Mouse (Mus musculus) intestine, embryonic 14.5 days (tissue): Measurements from ENCODE around the gene Dmrtc2. TPM values are rescaled to one million over a fixed set of nuclear protein-coding genes. Genes with fewer than 3 reads are reported as not detected.
"Not testable (repeated sequence)": the region's sequence is repeated elsewhere in the genome, so short reads cannot be mapped to it uniquely, and the experiment has no call there.

ENCODE experiments used
- ATAC-seq: fragments of 200-750 bp; cut with Nextera tagmentation; replicated peaks from 2 replicates; pipeline ENCODE4 v1.8.0; 2017; ENCODE audit warnings: low read depth, moderate number of reproducible peaks, moderate TSS enrichment, moderate library complexity; ENCODE audit not compliant: low FRiP score, low TSS enrichment
- DNase-seq: peaks from one replicate; pipeline ENCODE4 v3.0.0-alpha.2; 2018; ENCODE audit warnings: low spot score
- H3K27ac ChIP-seq: fragments of 300-500 bp; sonication (generic); 2 replicates; pipeline ENCODE4 v1.5.1; 2014; ENCODE audit warnings: low read depth, mild to moderate bottlenecking, control low read depth
- H3K27me3 ChIP-seq: fragments of 300-500 bp; sonication (generic); replicated peaks from 2 replicates; pipeline ENCODE4 v1.6.1; 2014; ENCODE audit warnings: low read length, control low read depth; ENCODE audit not compliant: control insufficient read depth, insufficient read depth
- H3K36me3 ChIP-seq: fragments of 300-500 bp; sonication (generic); 2 replicates; pipeline ENCODE4 v1.6.1; 2014; ENCODE audit warnings: low read length, control low read depth; ENCODE audit not compliant: control insufficient read depth, insufficient read depth
- H3K4me1 ChIP-seq: fragments of 300-500 bp; sonication (generic); replicated peaks from 2 replicates; pipeline ENCODE4 v1.6.1; 2014; ENCODE audit warnings: low read length, control low read depth, mixed read lengths; ENCODE audit not compliant: control insufficient read depth, insufficient read depth
- H3K4me2 ChIP-seq: fragments of 300-500 bp; sonication (generic); 2 replicates; pipeline ENCODE4 v1.6.1; 2014; ENCODE audit warnings: low read length
- H3K4me3 ChIP-seq: fragments of 300-500 bp; sonication (generic); 2 replicates; pipeline ENCODE4 v1.5.1; 2014; ENCODE audit warnings: low read depth, low read length, control low read depth, mixed read lengths
- H3K9ac ChIP-seq: fragments of 300-500 bp; sonication (generic); 2 replicates; pipeline ENCODE4 v1.6.1; 2014; ENCODE audit warnings: mild to moderate bottlenecking, low read length
- H3K9me3 ChIP-seq: fragments of 300-500 bp; sonication (generic); 2 replicates; pipeline ENCODE4 v1.6.1; 2016; ENCODE audit warnings: low read length, control low read depth; ENCODE audit not compliant: control insufficient read depth
- WGBS: fragments of 180-500 bp; shearing (Covaris S2); extraction: QIAGEN DNeasy Blood & Tissue Kit; methylation state at CpG from one replicate; pipeline ENCODE4 v1.1.7; 2014; 5-methylcytosine and 5-hydroxymethylcytosine counted together
- polyA plus RNA-seq: library from polyadenylated mRNA; unstranded; fragments of >200 nt; fragmentation: Nextera tagmentation; extraction: Ambion mirVana; gene quantifications from 2 replicates; pipeline ENCODE4 v1.2.1, GENCODE M21; 2014

Gene Dmrtc2
- not detected in 2 replicates for polyA plus RNA-seq

DNA sequence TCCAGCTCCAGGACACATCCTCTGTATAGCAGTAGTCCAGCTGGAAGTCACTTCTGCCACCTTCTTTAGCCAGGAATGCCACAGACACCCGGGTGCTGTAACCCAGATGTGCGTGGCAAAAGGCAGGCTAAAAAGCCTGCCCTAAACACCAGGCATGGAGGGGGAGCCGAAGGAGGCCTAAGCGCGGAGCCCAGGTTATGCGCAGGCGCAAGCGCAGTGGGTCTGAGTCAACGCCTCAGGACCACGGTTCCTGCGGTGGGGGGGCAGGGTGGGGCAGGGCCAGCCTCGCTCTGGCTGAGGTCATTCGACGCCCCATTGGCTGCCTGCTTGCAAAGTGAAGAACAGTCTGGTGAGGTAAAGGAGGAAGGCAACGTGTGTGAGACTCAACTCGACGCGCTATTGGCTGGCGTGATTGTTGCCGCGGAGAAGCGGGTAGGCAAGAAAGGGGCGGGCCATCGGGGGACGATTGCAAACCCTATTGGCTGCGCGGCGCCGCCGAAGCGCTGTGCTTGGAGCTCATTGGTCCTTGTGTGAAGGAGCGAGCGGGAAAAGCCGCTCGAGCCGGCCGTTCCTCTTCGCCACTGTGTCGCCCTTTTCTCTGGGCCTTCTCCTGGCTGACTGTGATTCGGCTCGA, at the start of gene Dmrtc2, which contains the start of gene Lypd4:
Gene Dmrtc2, plus strand, starts transcription at position 526 of the 634 bp plus-strand sequence.
Gene Lypd4, minus strand, starts transcription at position 410 of the 634 bp plus-strand sequence.
- no peak for DNase-seq
- H3K27ac ChIP-seq: no peak within 1 kb of the TSS
- no peaks in the 10 kb centered on the region for H3K36me3 ChIP-seq
- no peaks in the 10 kb centered on the region for H3K4me1 ChIP-seq
- H3K27me3 ChIP-seq: no peaks in the 10 kb centered on the region
- H3K9ac ChIP-seq: no peak within 1 kb of the TSS
- no peak within 1 kb of the TSS for H3K4me2 ChIP-seq
- 51% methylated on average over 41 of the region's 41 CpGs for WGBS
- ATAC-seq: 0 out of 2 replicates have a peak, but pooled peaks have one; percentile 27
- peaks cover 5% of the 10 kb centered on the region; the same call in 1 of the 2 replicates for H3K9me3 ChIP-seq
- no peak within 1 kb of the TSS for H3K4me3 ChIP-seq

- Histone ChIP-seq H3K4me2 (no peak overlapping the region), H3K27ac (no peak overlapping the region), H3K9me3 (no peaks in the 10 kb centered on the region), H3K36me3 (no peaks in the 10 kb centered on the region), H3K4me3 (no peak overlapping the region), H3K27me3 (no peaks in the 10 kb centered on the region), H3K4me1 (no peaks in the 10 kb centered on the region), H3K9ac (no peak overlapping the region)
- no peak for DNase-seq
- WGBS: 75% methylated on average over 7 of the region's 7 CpGs
- ATAC-seq: no peak
These were observed 45.4 kb upstream of the Dmrtc2 start for GRCm38 (mm10) chr7:24824452-24824851.

DNA sequence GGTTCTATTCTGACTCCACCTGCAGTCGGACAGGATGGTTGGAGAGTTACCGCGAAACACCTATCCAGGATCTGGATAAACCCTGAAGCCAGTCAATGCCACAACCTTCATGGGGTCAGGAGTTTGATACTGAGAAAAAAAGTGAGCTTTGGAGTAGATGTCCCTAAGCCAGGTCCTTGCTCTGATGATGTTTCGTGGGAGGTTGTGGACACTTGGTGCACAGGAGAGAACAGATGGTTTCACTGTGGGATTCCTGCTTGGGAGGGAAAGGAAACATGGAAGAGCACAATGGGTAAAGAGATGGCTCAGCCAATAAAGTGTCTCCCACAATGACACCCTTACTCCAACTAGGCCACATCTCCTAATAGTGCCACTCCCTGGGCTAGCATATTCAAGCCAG, 42.7 kb upstream of the Dmrtc2 start:
- ATAC-seq (no peak), DNase-seq (no peak)
- WGBS: 94% methylated on average over 4 of the region's 4 CpGs
- no peaks in the 10 kb centered on the region for H3K4me1 ChIP-seq
- no peak overlapping the region for H3K27ac ChIP-seq
- no peaks in the 10 kb centered on the region for H3K9me3 ChIP-seq
- no peak overlapping the region for H3K9ac ChIP-seq
- H3K4me3 ChIP-seq: no peak overlapping the region
- no peaks in the 10 kb centered on the region for H3K36me3 ChIP-seq
- no peaks in the 10 kb centered on the region for H3K27me3 ChIP-seq
- no peak overlapping the region for H3K4me2 ChIP-seq

- H3K36me3 ChIP-seq, H3K27me3 ChIP-seq, H3K4me3 ChIP-seq, H3K9me3 ChIP-seq, DNase-seq, H3K4me1 ChIP-seq, H3K9ac ChIP-seq, H3K27ac ChIP-seq, H3K4me2 ChIP-seq: not testable (repeated sequence)
- ATAC-seq: 0 out of 2 replicates have a peak, but pooled peaks have one; percentile 12
- WGBS: 63% methylated on average over 11 of the region's 13 CpGs
These were observed 31.0 kb upstream of the Dmrtc2 start for GRCm38 (mm10) chr7:24838732-24839409.

DNA sequence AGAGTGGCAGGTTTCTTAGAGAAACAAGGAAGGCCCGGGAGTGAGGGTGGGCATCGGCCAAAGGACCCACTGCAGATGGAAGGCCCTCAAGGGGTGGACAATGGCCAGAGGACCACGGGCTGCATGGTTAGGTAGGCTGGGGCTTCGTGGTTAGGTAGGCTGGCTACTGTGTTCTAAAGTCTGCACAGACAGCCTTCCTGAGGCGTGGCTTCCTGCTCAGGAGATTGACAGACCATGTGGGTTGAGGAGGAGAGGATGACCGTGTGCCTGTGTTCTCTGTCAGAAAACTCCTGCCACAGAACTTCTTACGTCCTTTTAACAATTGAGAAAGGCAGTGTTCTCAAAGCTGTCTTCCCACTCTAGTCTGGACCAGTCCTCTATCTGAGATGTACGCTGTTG, 30.4 kb upstream of the Dmrtc2 start:
- Histone ChIP-seq H3K4me3 (no peak overlapping the region), H3K27me3 (no peaks in the 10 kb centered on the region), H3K4me2 (no peak overlapping the region), H3K9ac (no peak overlapping the region), H3K4me1 (no peaks in the 10 kb centered on the region), H3K27ac (no peak overlapping the region), H3K9me3 (no peaks in the 10 kb centered on the region), H3K36me3 (no peaks in the 10 kb centered on the region)
- 74% methylated on average over 8 of the region's 8 CpGs for WGBS
- DNase-seq: no peak
- no peak for ATAC-seq

GRCm38 (mm10) chr7:24840331-24840730, 29.5 kb upstream of the Dmrtc2 start:
- 63% methylated on average over 3 of the region's 3 CpGs for WGBS
- no peak overlapping the region for H3K9ac ChIP-seq
- no peaks in the 10 kb centered on the region for H3K4me1 ChIP-seq
- H3K27ac ChIP-seq: no peak overlapping the region
- no peaks in the 10 kb centered on the region for H3K36me3 ChIP-seq
- ATAC-seq (no peak), DNase-seq (no peak)
- no peak overlapping the region for H3K4me3 ChIP-seq
- no peaks in the 10 kb centered on the region for H3K9me3 ChIP-seq
- H3K4me2 ChIP-seq: no peak overlapping the region
- no peaks in the 10 kb centered on the region for H3K27me3 ChIP-seq

- DNase-seq: no peak
- Histone ChIP-seq H3K4me3 (no peak overlapping the region), H3K4me2 (no peak overlapping the region), H3K9ac (no peak overlapping the region), H3K36me3 (no peaks in the 10 kb centered on the region), H3K27me3 (no peaks in the 10 kb centered on the region), H3K9me3 (no peaks in the 10 kb centered on the region), H3K4me1 (no peaks in the 10 kb centered on the region), H3K27ac (no peak overlapping the region)
- no peak for ATAC-seq
- 65% methylated on average over 4 of the region's 4 CpGs for WGBS
These were observed 28.8 kb upstream of the Dmrtc2 start for GRCm38 (mm10) chr7:24841009-24841408.

- no peak overlapping the region for H3K4me2 ChIP-seq
- 41% methylated on average over 5 of the region's 5 CpGs for WGBS
- no peaks in the 10 kb centered on the region for H3K27me3 ChIP-seq
- H3K4me3 ChIP-seq: no peak overlapping the region
- no peak overlapping the region for H3K27ac ChIP-seq
- H3K36me3 ChIP-seq: no peaks in the 10 kb centered on the region
- H3K9ac ChIP-seq: no peak overlapping the region
- H3K4me1 ChIP-seq: no peaks in the 10 kb centered on the region
- DNase-seq (no peak), ATAC-seq (no peak)
- no peaks in the 10 kb centered on the region for H3K9me3 ChIP-seq
These were observed 25.7 kb upstream of the Dmrtc2 start for GRCm38 (mm10) chr7:24844144-24844543.

GRCm38 (mm10) chr7:24845181-24845580, 24.7 kb upstream of the Dmrtc2 start:
- Histone ChIP-seq H3K4me1 (no peaks in the 10 kb centered on the region), H3K9me3 (no peaks in the 10 kb centered on the region), H3K4me2 (no peak overlapping the region), H3K9ac (no peak overlapping the region), H3K36me3 (no peaks in the 10 kb centered on the region), H3K27ac (no peak overlapping the region), H3K4me3 (no peak overlapping the region), H3K27me3 (no peaks in the 10 kb centered on the region)
- no peak for ATAC-seq
- 78% methylated on average over 9 of the region's 9 CpGs for WGBS
- DNase-seq: no peak
